Mouse (Mus musculus) small intestine, adult 2 months (tissue): ENCODE results near the gene Syt8.

Source experiments
- CTCF ChIP-seq: fragments of 200-500 bp; IDR thresholded peaks from 2 replicates; pipeline ENCODE4 v1.5.1; 2012; ENCODE audit warnings: low read depth, mild to moderate bottlenecking, control low read depth, inconsistent platforms, low read length, moderate library complexity, mixed read lengths; ENCODE audit not compliant: insufficient replicate concordance, insufficient read length; ENCODE audit errors: extremely low read depth
- POLR2A ChIP-seq: fragments of 200-500 bp; IDR thresholded peaks from 2 replicates; pipeline ENCODE4 v1.6.1; 2012; ENCODE audit warnings: low read depth, mild to moderate bottlenecking, control low read depth, inconsistent platforms, low read length, moderate library complexity

- no peak for TF ChIP-seq POLR2A
- no peak for TF ChIP-seq CTCF
Measured at GRCm38 (mm10) chr7:142458026-142458425, 23.4 kb downstream of the Syt8 start.
